Mouse (Mus musculus) common myeloid progenitor, adult 5-6 weeks (primary cell): ENCODE results near the gene Casp7. TPM values are rescaled to one million over a fixed set of nuclear protein-coding genes. Genes with fewer than 3 reads are reported as not detected.
A peak's percentile ranks its signal among the peaks of the same experiment; 100 is the strongest.

Experiments
- ATAC-seq: replicated peaks from 2 replicates; pipeline ENCODE4 v1.8.0; 2016; ENCODE audit warnings: low read depth, mild to moderate bottlenecking, moderate TSS enrichment, inconsistent platforms; ENCODE audit not compliant: poor library complexity, severe bottlenecking
- total RNA-seq: library from RNA; stranded (forward); fragments of 200-1000, 187-1606 nt; gene quantifications from 2 replicates; pipeline ENCODE4 v1.2.3, GENCODE M21; 2017

The Casp7 gene
- total RNA-seq, 1 experiment from 2014 or later = 42.0 TPM

DNA sequence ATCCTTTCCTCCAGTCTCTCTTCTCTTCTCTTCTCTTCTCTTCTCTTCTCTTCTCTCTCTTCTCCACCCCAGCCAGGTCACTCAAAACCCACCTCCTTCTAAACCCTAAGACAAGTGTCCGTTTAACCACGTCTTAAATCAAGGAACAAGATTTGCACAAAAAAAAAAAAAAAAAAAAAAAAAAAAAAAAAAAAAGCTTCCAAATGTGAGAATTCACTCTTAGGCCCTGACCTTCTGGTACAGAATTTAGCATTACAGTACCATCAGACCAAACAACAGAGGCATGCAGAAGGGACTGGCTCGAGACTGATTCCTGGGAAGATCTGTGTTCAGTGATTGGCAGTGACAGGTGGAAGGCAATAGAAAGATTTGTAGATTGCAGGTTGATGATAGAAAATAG is 23.4 kb downstream of the Casp7 start:
- no peak for ATAC-seq

DNA sequence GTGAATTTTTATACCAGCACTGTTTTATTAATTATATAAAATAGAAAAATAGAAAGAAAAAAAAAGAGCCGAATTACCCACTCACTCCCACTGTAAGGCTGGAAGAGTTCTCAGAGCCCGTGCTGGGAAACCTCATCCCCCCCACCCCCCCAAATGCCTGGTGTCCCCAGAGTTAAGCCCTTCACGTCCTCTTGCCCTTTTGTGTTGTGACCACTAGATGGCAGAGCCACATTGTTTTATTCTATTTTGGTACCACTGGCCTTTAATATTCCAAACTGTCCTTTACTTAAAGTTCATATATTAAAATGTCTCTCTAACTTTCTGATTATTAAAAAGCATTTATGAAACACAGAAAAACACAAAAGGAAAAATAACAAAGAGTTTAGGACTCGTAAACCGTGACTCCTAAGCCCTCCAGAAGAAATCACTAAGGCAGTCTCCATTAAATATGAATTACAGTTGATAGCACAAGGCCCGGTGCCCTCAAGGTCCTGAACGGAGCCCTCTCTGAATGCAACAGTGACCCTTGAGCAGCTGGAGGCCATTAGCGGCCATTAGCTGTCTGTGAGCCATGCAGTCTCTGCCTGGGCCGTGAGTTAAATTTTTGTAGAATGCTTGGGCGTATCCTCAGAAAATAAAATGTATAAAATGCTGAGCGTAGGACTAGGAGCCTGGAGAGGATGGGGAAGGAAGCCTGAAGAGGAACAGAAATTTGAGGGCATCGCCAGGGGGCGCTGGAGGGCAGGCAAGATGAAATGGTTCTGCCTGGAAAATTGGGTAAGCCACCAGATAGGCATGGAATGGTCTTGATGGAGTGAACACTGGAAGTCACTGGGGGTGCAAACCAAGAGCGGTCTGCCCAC is 25.8 kb downstream of the Casp7 start:
- ATAC-seq = peak; percentile 65; the same call in 1 of the 2 replicates

DNA sequence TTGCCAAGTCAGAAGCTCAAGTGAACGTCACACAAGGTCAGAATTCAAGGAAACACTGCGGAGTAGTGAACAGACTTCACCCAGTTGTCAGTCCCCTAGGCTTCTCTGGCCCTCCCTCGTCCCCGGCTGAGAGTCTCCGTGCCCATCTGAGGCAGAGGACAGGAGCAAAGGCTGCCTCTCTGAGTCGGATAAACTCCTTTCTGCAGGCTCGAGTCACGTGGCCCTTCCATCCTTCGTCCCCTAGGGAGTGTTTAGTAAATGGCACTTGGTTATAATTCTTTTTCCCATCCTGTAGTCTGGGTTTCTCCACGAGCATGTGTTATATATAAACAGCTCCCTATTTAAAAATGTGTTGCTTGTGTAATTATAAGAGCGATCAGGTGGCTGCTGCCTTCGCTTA is 26.4 kb downstream of the Casp7 start:
- no peak for ATAC-seq

GRCm38 (mm10) chr19:56424606-56425395 is 27.9 kb downstream of the Casp7 start:
- no peak for ATAC-seq

GRCm38 (mm10) chr19:56425492-56425891 is 28.6 kb downstream of the Casp7 start:
- no peak for ATAC-seq

- ATAC-seq = no peak
Measured at GRCm38 (mm10) chr19:56430369-56430768, 33.4 kb downstream of the Casp7 start.

DNA sequence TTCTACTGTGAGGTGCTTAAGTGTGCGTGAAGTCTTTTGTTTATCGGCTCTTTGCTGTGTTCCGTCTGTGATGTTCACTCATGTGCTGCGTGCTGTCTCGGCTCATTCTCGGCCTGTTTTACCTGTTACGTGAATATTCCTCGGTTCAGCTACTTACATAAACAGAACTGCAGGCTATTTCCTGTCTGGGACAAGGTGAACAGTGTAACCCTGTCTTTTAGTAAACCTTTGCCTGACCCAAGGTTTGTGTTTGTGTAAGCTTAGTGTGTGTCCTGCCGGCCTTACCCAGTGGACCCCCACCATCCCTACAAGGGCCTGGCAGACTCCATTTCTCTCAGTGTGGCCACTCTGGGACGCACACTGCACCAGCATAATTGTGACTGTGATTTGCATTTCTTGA is 35.8 kb downstream of the Casp7 start:
- no peak for ATAC-seq

GRCm38 (mm10) chr19:56433581-56433980 is 36.7 kb downstream of the Casp7 start:
- ATAC-seq = no peak

- ATAC-seq = no peak
Measured at GRCm38 (mm10) chr19:56436380-56436779, 39.5 kb downstream of the Casp7 start.

DNA sequence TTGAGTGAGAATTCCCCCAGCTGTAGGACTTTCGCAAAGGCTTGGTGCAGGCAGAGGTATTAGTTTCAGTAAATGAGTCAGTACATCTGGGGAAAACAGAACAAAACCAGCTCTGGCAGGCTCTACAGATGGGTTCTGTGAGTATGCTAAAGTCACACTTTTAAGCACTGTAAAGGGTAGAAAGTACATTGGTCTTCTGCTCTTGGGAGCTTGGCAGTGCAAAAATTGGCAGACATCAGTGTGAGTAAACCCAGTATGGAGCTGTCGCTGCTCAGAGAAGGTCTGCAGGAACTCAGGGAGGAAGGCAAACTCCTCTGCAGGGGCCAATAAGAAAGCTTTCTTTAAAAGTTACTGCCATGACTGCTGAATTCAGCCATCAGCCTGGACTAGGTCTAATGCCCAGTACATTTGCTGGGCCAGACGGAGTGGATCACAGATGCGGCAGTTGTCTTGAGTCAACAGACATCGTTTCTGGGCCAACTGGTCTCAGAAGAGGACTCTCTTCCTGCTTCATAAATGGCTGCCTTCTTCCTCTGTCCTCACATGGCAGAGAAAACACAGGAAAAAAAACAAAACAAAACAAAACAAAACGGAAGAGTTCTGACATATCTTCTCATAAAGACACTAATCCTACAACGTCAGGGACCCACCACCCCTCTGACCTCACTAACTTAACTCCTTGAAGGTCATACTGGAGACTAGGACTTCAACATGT is 41.6 kb downstream of the Casp7 start:
- ATAC-seq = no peak

DNA sequence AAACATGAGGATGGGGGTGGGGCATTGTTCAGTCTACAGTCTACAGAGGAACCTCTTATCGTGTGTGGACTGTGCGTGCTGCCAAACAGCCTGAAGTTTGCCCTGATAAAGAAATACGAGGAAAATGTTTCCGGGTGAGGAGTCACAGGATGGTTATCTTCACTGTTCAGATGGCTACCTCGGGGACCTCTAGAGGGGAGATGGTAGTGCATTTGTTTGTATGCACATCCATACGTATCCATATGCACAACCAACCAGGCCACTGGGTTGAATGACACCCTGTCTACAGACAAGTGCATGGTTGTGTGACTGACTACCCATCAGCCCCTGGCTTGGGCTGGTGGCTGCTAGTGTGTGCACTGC is 42.1 kb downstream of the Casp7 start:
- ATAC-seq = peak; percentile 54; the same call in 1 of the 2 replicates

GRCm38 (mm10) chr19:56443445-56443844 is 46.5 kb downstream of the Casp7 start:
- ATAC-seq = no peak

GRCm38 (mm10) chr19:56448784-56449183 is 51.9 kb downstream of the Casp7 start:
- no peak for ATAC-seq

DNA sequence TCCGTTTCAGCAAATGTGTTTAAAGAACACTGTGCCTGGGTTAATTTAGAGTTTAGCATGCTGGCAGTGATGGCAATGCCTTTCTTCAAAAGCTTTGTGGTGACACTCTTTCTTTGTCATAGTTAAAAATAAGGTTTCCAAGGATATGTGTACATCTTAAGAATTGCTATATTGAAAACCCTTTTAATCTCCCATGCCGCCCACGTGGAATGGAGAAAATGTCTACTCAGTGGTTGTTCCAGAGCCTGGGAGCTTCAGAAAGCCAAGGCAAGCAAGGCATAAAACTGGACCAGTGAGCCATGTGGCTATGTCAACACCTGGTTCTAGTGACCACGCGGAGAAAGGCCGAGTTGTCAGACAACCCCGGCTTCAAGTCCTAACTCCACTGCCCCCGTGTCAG is 52.6 kb downstream of the Casp7 start:
- no peak for ATAC-seq

GRCm38 (mm10) chr19:56450892-56451291 is 54.0 kb downstream of the Casp7 start:
- ATAC-seq = no peak

- no peak for ATAC-seq
Measured at GRCm38 (mm10) chr19:56451867-56452266, 54.9 kb downstream of the Casp7 start.

GRCm38 (mm10) chr19:56452421-56452820 is 55.5 kb downstream of the Casp7 start:
- no peak for ATAC-seq

GRCm38 (mm10) chr19:56454862-56455261 is 57.9 kb downstream of the Casp7 start:
- ATAC-seq = no peak

DNA sequence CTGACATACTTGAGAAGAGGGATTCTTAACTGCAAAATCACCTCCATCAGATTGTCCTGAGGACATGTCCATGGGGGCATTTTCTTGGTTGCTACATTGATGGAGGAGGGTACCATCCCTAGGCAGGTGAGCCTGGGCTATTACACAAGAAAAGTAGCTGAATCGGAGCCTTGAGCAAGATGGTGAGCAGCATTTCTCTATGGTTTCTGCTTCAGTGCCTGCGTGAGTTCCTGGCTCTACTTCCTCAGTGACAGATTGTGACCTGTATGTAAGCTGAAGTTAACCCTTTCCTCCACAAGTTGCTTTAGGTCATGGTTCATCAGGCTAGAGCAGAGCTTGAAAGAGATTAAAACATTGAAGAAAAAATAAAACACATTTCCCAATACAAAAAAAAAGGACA is 58.4 kb downstream of the Casp7 start:
- no peak for ATAC-seq

DNA sequence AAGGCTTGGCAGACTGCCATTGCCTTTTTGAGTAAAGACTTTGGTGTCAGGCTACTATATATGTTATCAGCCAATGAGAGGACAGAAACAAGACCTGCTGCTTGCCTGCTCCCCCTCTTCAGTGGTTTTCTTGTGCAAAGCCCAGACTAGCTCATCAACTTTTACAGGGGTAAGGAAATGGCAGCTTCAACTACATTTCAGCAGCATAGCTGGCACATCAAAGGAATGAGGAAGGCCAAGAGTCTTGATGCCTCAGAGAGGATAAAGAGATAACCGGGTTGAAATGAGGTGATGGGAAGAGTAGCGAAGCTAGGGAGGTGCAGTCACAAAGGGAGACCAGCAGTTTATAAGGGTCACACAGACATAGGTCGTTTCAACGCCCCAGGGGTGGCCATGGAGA is 60.6 kb downstream of the Casp7 start:
- ATAC-seq = no peak
